Mouse (Mus musculus) bone marrow, adult 2 months (tissue): ENCODE measurements around the gene Ly6g6f.

Experiments used
- CTCF ChIP-seq: fragments of 200-500 bp; IDR thresholded peaks from 2 replicates; pipeline ENCODE4 v1.5.1; 2011; ENCODE audit warnings: low read length, control low read depth; ENCODE audit not compliant: control insufficient read depth, insufficient read depth
- POLR2A ChIP-seq: fragments of 200-500 bp; IDR thresholded peaks from 2 replicates; pipeline ENCODE4 v1.6.1; 2011; ENCODE audit warnings: low read depth, mild to moderate bottlenecking, control low read depth, low read length, borderline replicate concordance; ENCODE audit not compliant: control insufficient read depth

DNA sequence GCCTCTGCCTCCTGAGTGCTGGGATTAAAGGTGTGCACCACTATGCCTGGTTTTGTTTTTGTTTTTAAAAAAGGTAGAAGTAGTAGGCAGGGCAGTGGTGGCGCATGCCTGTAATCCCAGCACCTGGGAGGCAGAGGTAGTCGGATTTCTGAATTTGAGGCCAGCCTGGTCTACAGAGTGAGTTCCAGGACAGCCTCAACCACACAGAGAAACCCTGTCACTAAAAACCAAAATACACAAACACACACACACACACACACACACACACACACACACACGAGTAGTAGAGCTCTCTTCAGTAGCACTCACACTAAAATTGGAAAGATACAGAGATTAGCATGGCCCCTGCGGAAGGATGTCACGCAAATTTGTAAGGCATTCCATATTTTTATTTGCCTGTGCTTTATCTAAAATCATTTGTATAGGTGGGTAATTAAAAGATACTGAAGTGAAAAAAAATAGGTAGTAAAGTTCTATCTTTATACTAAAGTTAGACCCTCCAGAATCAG lies 36.4 kb downstream of the Ly6g6f start:
- TF ChIP-seq CTCF: no peak
- TF ChIP-seq POLR2A: no peak
